Mouse (Mus musculus): ENCODE results near the gene Pacrg.
A peak's percentile ranks its signal among the peaks of the same experiment; 100 is the strongest.

Gene Pacrg

GRCm38 (mm10) chr17:10840148-10840707 lies at the start of gene Pacrg, which contains the start of gene Prkn:
TSS of gene Pacrg (minus strand) at chr17:10840311.
TSS of gene Prkn (plus strand) at chr17:10840384.
- peak; percentile 98 for DNase-seq (ENCODE audit: low spot score)

- no peak for DNase-seq (ENCODE audit: low spot score)
Measured at GRCm38 (mm10) chr17:10887924-10888323, 47.8 kb upstream of the Pacrg start.

- no peak for DNase-seq (ENCODE audit: low spot score)
Measured at GRCm38 (mm10) chr17:10882260-10882659, 42.1 kb upstream of the Pacrg start.

- no peak for DNase-seq (ENCODE audit: low spot score)
Measured at GRCm38 (mm10) chr17:10878986-10879385, 38.9 kb upstream of the Pacrg start.

GRCm38 (mm10) chr17:10874208-10875187 lies 34.4 kb upstream of the Pacrg start:
- DNase-seq (ENCODE audit: low spot score) = no peak

GRCm38 (mm10) chr17:10854207-10854606 lies 14.1 kb upstream of the Pacrg start:
- DNase-seq (ENCODE audit: low spot score) = peak; percentile 29

GRCm38 (mm10) chr17:10840731-10841201 lies 655 bp upstream of the Pacrg start:
- peak; percentile 71 for DNase-seq (ENCODE audit: low spot score)

GRCm38 (mm10) chr17:10818971-10819370 lies 21.1 kb downstream of the Pacrg start:
- peak; percentile 7 for DNase-seq (ENCODE audit: low spot score)

GRCm38 (mm10) chr17:10808571-10808970 lies 31.5 kb downstream of the Pacrg start:
- no peak for DNase-seq (ENCODE audit: low spot score)

GRCm38 (mm10) chr17:10807261-10807998 lies 32.7 kb downstream of the Pacrg start:
- DNase-seq (ENCODE audit: low spot score) = peak; percentile 14

GRCm38 (mm10) chr17:10806692-10807091 lies 33.4 kb downstream of the Pacrg start:
- no peak for DNase-seq (ENCODE audit: low spot score)

GRCm38 (mm10) chr17:10791661-10792060 lies 48.5 kb downstream of the Pacrg start:
- no peak for DNase-seq (ENCODE audit: low spot score)

- no peak for DNase-seq (ENCODE audit: low spot score)
Measured at GRCm38 (mm10) chr17:10784401-10784920, 55.6 kb downstream of the Pacrg start.

- no peak for DNase-seq (ENCODE audit: low spot score)
Measured at GRCm38 (mm10) chr17:10776503-10776902, 63.6 kb downstream of the Pacrg start.

- DNase-seq (ENCODE audit: low spot score) = no peak
Measured at GRCm38 (mm10) chr17:10774468-10774867, 65.6 kb downstream of the Pacrg start.

- DNase-seq (ENCODE audit: low spot score) = no peak
Measured at GRCm38 (mm10) chr17:10772207-10772606, 67.9 kb downstream of the Pacrg start.

- peak; percentile 43 for DNase-seq (ENCODE audit: low spot score)
Measured at GRCm38 (mm10) chr17:10769873-10770272, 70.2 kb downstream of the Pacrg start.

- DNase-seq (ENCODE audit: low spot score) = no peak
Measured at GRCm38 (mm10) chr17:10766735-10767406, 73.2 kb downstream of the Pacrg start.

- DNase-seq (ENCODE audit: low spot score) = no peak
Measured at GRCm38 (mm10) chr17:10764343-10764742, 75.8 kb downstream of the Pacrg start.

GRCm38 (mm10) chr17:10757455-10757854 lies 82.7 kb downstream of the Pacrg start:
- no peak for DNase-seq (ENCODE audit: low spot score)

GRCm38 (mm10) chr17:10744709-10745461 lies 95.2 kb downstream of the Pacrg start:
- DNase-seq (ENCODE audit: low spot score) = peak; percentile 79
